Mouse (Mus musculus) cerebellum, adult 2 months (tissue): ENCODE measurements at regions not wholly inside any gene's neighbourhood (a gene's known extent, or its start where the extent isn't known, plus 50 kb on each side); places are given as distances from the start of the nearest gene placed in this dataset.

Experiments used
- CTCF ChIP-seq: fragments of 200-500 bp; IDR thresholded peaks from 2 replicates; pipeline ENCODE4 v1.5.1; 2011; ENCODE audit warnings: low read depth, mild to moderate bottlenecking, control low read depth, low read length, moderate library complexity, borderline replicate concordance; ENCODE audit not compliant: insufficient read depth
- POLR2A ChIP-seq: fragments of 200-500 bp; IDR thresholded peaks from 2 replicates; pipeline ENCODE4 v1.6.1; 2011; ENCODE audit warnings: low read length, control low read depth, borderline replicate concordance; ENCODE audit not compliant: insufficient read depth

DNA sequence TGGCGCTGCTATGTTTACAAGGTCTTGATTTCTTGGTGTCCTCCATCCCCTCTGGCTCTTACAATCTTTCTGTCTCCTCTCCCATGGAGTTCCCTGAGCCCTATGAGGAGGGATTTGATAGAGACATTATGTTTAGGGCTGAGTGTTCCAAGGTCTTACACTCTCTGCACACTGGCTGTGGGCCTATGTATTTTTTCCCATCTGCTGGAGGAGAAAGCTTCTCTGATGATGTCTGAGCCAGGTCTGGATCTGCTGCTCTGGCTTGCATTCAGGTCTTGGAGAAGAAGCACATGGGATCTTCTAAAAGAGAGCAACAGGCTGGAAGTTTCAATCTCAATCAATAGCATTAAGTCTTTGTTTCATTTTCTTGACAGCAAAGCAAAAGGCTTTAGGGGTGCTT, 445.1 kb downstream of the Efna5 start:
- no peak for TF ChIP-seq POLR2A
- TF ChIP-seq CTCF = no peak
